Mouse (Mus musculus) cerebellum, adult 2 months (tissue): Measurements from ENCODE around the gene Gm21119. TPM values are rescaled to one million over a fixed set of nuclear protein-coding genes. Genes with fewer than 3 reads are reported as not detected.
"Not testable (repeated sequence)": the region's sequence is repeated elsewhere in the genome, so short reads cannot be mapped to it uniquely, and the experiment has no call there.

Source experiments
- DNase-seq, 2 experiments: peaks; one replicate each; pipeline ENCODE4 v3.0.0; 2021
- H3K27ac ChIP-seq: fragments of 200-500 bp; 2 replicates; pipeline ENCODE4 v1.5.1; 2012; ENCODE audit warnings: low read length, control low read depth, inconsistent platforms; ENCODE audit not compliant: insufficient read depth
- H3K27me3 ChIP-seq: fragments of 200-500 bp; 2 replicates; pipeline ENCODE4 v1.6.1; 2012; ENCODE audit warnings: inconsistent platforms, mild to moderate bottlenecking, low read length, moderate library complexity; ENCODE audit not compliant: control insufficient read depth, insufficient read depth
- H3K4me1 ChIP-seq: fragments of 200-500 bp; 2 replicates; pipeline ENCODE4 v1.6.1; 2011; ENCODE audit warnings: low read length; ENCODE audit not compliant: control insufficient read depth, insufficient read depth
- H3K4me3 ChIP-seq: fragments of 200-500 bp; replicated peaks from 2 replicates; pipeline ENCODE3; 2011; ENCODE audit warnings: mild to moderate bottlenecking, low read depth, low read length, control low read depth; ENCODE audit not compliant: insufficient read depth
- WGBS: fragments of 180-500 bp; shearing (Covaris S2); methylation state at CpG from one replicate; pipeline ENCODE4 v1.1.7; 2018; 5-methylcytosine and 5-hydroxymethylcytosine counted together
- polyA plus RNA-seq: library from polyadenylated mRNA; depleted of rRNA; stranded (reverse); fragments of >200 nt; gene quantifications from 2 replicates; pipeline ENCODE4 v1.2.3, GENCODE M21; 2012; rRNA removed

Gm21119 gene
- 0.61 and 0.79 TPM in 2 replicates for polyA plus RNA-seq

GRCm38 (mm10) chr8:20614619-20615018 is at the start of gene Gm21119:
Gene Gm21119 (plus strand): TSS chr8:20614919.
- not testable (repeated sequence) for H3K4me3 ChIP-seq, DNase-seq, H3K4me1 ChIP-seq, H3K27me3 ChIP-seq, H3K27ac ChIP-seq
- WGBS: no CpG with 5 or more reads among the region's 2 CpGs

- not testable (repeated sequence) for H3K27ac ChIP-seq, H3K27me3 ChIP-seq, H3K4me3 ChIP-seq, H3K4me1 ChIP-seq, DNase-seq
- 100% methylated on average over 1 of the region's 1 CpGs for WGBS
These were observed 48.0 kb upstream of the Gm21119 start for GRCm38 (mm10) chr8:20566753-20567152.

- H3K4me3 ChIP-seq, H3K4me1 ChIP-seq, H3K27ac ChIP-seq, H3K27me3 ChIP-seq, DNase-seq: not testable (repeated sequence)
- WGBS: 94% methylated on average over 5 of the region's 6 CpGs
These were observed 33.6 kb upstream of the Gm21119 start for GRCm38 (mm10) chr8:20581081-20581480.

DNA sequence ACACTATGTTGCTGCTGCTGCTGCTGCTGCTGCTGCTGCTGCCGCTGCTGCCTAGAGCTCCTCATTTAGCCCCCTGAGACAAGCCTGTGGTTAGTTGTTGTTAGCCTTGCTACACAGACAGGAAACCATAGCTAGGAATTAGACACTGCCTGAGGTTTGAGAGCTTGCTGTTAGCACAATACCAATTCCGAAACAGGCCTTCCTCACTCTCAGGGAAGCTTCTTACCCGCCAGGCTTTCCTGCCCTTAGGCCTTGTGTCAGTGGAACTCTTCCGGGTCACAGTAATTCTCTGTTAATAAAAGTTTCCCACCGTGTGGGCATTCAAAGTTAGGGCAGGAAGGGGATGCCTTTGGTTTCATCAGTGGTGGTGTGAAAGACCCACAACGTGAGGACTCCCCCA is 31.9 kb upstream of the Gm21119 start:
- DNase-seq, H3K4me1 ChIP-seq, H3K27me3 ChIP-seq, H3K4me3 ChIP-seq, H3K27ac ChIP-seq: not testable (repeated sequence)
- 90% methylated on average over 4 of the region's 6 CpGs for WGBS

- not testable (repeated sequence) for H3K27ac ChIP-seq, H3K4me1 ChIP-seq, DNase-seq, H3K27me3 ChIP-seq, H3K4me3 ChIP-seq
- WGBS: 26% methylated on average over 9 of the region's 12 CpGs
These were observed 26.2 kb upstream of the Gm21119 start for GRCm38 (mm10) chr8:20588268-20589177.

DNA sequence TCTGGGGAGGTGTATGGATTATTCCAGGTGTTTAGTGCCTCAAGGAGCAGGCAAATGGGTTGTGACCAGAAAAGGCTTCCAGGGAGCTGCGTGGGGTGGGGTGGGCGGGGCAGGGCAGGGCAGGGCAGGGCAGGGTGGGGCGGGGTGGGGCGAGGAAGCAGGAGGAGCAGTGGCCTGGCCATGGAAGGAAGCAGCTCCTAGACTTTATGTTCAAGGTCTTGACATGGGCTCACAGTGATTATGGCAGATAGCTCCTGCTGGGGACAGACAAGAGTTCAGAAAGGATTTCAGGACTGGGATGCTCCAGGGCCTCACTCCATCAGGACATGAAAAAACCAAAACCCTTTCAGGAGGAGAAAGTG is 25.6 kb upstream of the Gm21119 start:
- H3K27ac ChIP-seq, H3K27me3 ChIP-seq, H3K4me3 ChIP-seq, H3K4me1 ChIP-seq: not testable (repeated sequence)
- WGBS: 83% methylated on average over 2 of the region's 4 CpGs
- DNase-seq: peak in 1 of 2 experiments; percentile 33

DNA sequence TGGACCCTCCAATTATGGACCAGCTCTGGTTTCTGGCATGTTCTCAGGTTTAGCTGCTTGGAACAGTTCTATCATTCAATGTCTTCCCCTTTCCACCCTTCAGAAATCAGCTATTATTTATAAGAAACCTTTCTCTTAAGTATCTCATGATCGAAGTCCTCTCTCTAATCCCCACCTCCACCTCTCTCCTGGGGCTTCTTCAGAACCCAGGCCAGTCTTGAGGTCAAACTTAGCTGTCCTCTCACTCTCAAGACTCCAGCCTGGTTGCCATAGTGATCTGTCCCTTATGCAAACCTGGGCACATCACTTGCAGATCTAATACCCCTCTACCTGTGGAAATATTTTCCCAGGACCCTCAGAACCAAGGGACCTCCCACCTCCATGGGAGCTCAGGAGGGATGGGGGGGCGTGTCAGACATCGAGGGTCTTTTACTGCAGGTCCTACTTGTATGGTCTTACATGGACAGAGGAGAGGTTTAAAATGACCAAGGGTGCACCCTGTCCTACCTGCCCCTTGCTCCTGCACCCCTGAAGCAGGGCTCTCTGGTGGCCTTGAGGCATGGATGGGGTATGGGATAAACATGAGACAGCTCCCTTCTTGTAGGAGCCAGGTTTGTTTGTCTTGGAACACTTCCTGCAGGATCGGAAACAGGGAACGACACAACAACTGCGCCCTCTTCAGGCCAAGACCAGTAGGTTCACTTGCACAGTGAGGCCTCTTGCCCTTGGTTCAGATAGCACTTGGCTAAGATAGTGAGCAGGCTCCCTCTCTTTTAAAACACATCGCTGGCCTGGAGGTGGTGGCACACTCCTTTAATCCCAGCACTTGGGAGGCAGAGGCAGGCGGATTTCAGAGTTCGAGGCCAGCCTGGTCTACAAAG is 24.4 kb upstream of the Gm21119 start:
- 70% methylated on average over 4 of the region's 9 CpGs for WGBS
- not testable (repeated sequence) for H3K4me1 ChIP-seq, H3K27me3 ChIP-seq, H3K27ac ChIP-seq, H3K4me3 ChIP-seq
- peak; percentile 26 to 56 for DNase-seq

DNA sequence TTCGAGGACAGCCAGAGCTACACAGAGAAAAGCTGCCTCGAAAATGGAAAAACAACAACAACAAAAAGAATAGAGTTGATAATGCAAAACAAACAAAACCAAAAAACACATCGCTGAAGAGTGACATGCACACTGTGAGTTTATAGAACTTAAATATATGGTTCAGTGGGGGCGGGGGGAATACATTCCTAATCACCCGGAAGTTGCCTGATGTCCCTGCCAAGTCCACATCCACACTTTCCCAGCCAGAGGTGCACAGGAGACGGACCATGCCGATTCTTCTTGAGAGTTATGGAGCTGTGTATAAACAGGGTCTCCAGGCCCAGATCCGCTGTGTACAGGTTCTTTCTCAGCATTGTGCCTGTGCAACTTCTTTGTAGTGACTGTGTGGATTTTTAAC is 23.7 kb upstream of the Gm21119 start:
- 82% methylated on average over 5 of the region's 8 CpGs for WGBS
- H3K4me3 ChIP-seq, H3K27me3 ChIP-seq, H3K4me1 ChIP-seq, DNase-seq, H3K27ac ChIP-seq: not testable (repeated sequence)

DNA sequence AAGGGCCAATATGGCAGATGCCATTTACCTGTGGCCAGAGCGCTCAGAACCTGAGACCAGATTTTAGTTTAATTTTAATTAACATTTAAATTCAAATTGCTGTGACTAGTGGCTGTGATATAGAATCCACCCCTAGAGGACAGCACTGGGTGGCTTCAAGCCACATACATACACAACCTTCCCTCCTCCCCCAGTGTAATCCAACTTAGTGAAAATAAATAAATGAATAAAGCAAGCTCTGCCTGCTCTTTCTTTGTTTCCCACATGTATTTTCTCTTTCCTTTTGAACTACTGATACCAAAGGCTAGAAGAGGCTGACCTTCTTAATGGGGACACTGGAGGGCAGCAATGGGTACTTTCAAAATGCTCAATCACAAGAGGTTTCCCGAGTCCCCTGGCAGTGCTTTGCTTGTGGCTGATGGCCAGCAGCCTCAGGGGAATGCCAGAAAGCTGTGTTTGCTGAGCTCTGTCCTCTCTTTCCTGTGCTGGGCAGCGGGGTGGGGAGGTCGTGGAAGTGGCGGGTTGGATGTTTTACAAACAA is 21.9 kb upstream of the Gm21119 start:
- not testable (repeated sequence) for DNase-seq, H3K27ac ChIP-seq, H3K4me3 ChIP-seq, H3K4me1 ChIP-seq, H3K27me3 ChIP-seq
- WGBS: 5% methylated on average over 1 of the region's 5 CpGs

- DNase-seq: peak; percentile 35 to 53
- not testable (repeated sequence) for H3K27ac ChIP-seq, H3K27me3 ChIP-seq, H3K4me1 ChIP-seq, H3K4me3 ChIP-seq
- no CpG with 5 or more reads among the region's 4 CpGs for WGBS
These were observed 20.9 kb upstream of the Gm21119 start for GRCm38 (mm10) chr8:20593841-20594240.

DNA sequence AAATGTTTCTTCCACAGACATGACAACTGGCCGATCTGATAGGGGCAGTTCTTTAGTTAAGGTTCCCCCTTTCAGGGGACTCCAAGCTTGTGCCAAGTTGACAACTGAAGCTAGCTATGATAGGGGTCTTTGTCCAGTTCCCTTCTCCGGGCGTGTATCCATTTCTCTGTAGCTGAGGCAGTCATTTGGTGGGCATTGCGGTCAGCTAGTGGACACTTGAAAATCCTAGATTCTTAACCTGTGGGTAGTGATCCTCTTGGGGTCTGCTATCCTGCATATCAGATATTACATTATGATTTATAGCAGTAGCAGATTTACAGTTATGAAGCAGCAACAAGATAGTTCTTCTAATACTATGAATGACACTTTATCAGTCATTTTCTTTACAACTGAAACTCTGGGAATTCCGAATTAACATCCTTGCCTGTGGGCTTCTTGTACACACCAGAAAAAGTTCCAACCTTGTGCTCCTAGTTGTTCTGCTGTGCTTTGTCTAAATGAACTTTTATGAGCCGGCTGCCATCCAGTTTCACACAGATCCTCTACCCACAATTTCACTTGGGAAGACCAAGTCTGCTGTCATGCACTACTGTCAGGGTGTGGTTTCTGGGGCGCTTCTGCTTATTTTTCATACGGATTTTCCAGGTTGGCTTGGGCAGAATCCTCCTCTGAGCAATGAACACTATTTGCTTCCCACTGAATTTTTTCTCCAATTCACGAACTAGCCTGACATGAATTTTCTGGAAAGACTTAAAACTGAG is 18.5 kb upstream of the Gm21119 start:
- not testable (repeated sequence) for H3K4me3 ChIP-seq, H3K27me3 ChIP-seq, H3K27ac ChIP-seq, H3K4me1 ChIP-seq, DNase-seq
- 69% methylated on average over 6 of the region's 9 CpGs for WGBS
